8 mouse cellular contexts compared by ENCODE assay signal in the genomic region with DNA sequence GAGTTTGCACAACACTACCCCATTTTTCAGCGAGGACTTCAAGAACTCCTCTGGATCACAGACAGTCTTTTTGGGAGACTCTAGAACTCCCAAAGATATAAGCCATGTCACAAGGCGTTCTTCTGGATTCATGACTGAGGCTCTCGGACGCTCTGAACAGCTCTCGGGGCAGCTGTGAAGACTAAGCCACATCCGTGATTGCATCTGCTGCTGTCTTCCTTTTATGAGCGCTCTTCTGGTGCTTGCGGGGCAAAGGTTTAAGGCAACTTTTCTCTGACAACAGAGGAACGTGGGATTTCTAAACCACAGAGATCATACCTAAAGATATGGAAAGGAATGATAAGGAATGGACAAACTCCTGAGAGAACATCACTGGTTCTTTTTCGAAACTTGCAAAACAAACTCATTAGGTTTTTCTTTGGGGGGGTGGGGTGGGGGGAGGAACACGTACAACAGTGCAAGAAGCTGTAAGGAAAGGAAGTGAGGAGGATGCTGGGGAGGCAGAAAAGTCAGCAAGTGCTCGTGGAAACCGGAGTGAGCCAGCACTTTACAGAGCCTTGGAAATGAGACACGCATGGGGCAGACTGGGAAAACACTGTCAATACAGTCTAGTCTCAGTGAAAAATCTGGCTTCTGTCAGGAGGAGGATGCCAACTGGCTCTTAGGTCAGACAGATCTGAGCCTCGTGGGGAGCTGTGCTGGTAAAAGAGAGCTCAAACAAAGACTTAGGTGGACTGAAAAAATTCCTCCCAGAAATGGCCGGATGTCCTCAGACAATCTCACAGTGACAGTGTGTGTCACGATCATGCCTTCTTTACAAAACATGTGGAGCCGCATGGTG. TPM values are rescaled to one million over a fixed set of nuclear protein-coding genes. Genes with fewer than 3 reads are reported as not detected.
DNase-seq lines count a peak whose midpoint lies in the region; ATAC-seq lines count a peak whose summit lies in the region.

A gene (minus strand): TSS at position 359 of the 841 bp plus-strand sequence.

- WGBS in intestine, embryonic 15.5 days, result 42% methylated on average over 18 of the region's 18 CpGs

- H3K4me1 ChIP-seq in intestine, embryonic 15.5 days (replicated peaks), result no peaks in the 10 kb centered on the region

- DNase-seq in left cerebral cortex, adult 8-10 months (ENCODE audit: low spot score in 2 of 2), result no peak
- DNase-seq in left cerebral cortex, adult 9 months (ENCODE audit: low spot score in 2 of 2), result no peak
- peak; percentile 8 for DNase-seq in adrenal gland, postnatal 10 days
- peak; percentile 13 for DNase-seq in gastrocnemius, postnatal 10 days
- no peak for DNase-seq in embryo, embryonic 10 days (ENCODE audit: low spot score)
- DNase-seq in testis, postnatal 10 days (ENCODE audit: low spot score), result no peak

- H3K27ac ChIP-seq in intestine, embryonic 15.5 days, result no peak within 1 kb of the TSS

- no peaks in the 10 kb centered on the region for H3K27me3 ChIP-seq in intestine, embryonic 15.5 days (replicated peaks)

- peak within 1 kb of the TSS; percentile 17; the same call in 1 of the 2 replicates for H3K4me2 ChIP-seq in intestine, embryonic 15.5 days (replicated peaks)

- no peaks in the 10 kb centered on the region for H3K9me3 ChIP-seq in intestine, embryonic 15.5 days

- no peak within 1 kb of the TSS for H3K4me3 ChIP-seq in intestine, embryonic 15.5 days (replicated peaks)

- H3K36me3 ChIP-seq in intestine, embryonic 15.5 days, result no peaks in the 10 kb centered on the region

- H3K9ac ChIP-seq in intestine, embryonic 15.5 days, result no peak within 1 kb of the TSS

- no peak for ATAC-seq in intestine, embryonic 15.5 days
- ATAC-seq in monocyte, adult 5-6 weeks (replicated peaks; ENCODE audit: insufficient number of reproducible peaks, low FRiP score, low TSS enrichment, poor library complexity, severe bottlenecking), result no peak

RNA-seq across cellular contexts. Expression of the gene that starts here (rescaled TPM):
- total RNA-seq in left cerebral cortex, adult 8-10 months (2022), result 10 to 100 TPM; 12.2 to 19.1 (median 16.4) TPM
- total RNA-seq in adrenal gland, postnatal 10 days (2021), result 10 to 100 TPM; 29.0 to 35.4 TPM
- total RNA-seq in gastrocnemius, postnatal 10 days (2021), result 10 to 100 TPM; 74.9 to 91.3 TPM
- polyA plus RNA-seq in intestine, embryonic 15.5 days (2015; fragmentation: Nextera tagmentation; extraction: Ambion mirVana), result 3.4 and 4.8 TPM in 2 replicates
- 98.9 to 155 TPM (median 105 TPM) in 3 replicates for total RNA-seq in monocyte, adult 5-6 weeks (2017)

Comparison
In these comparisons a context has a peak if more than half of its experiments do, and no peak if none do; other contexts are left out.
1. DNase-seq: peak in adrenal gland, postnatal 10 days (single experiment) and gastrocnemius, postnatal 10 days (single experiment); none in left cerebral cortex, adult 8-10 months (0 of 2), left cerebral cortex, adult 9 months (0 of 2), embryo, embryonic 10 days (single experiment) and testis, postnatal 10 days (single experiment).